Mouse (Mus musculus) testis, adult 2 months (tissue): ENCODE measurements around the gene Gm13539.

Experiments used
- CTCF ChIP-seq: fragments of 200-500 bp; IDR thresholded peaks from 2 replicates; pipeline ENCODE4 v1.5.1; 2012; ENCODE audit warnings: low read depth, mild to moderate bottlenecking, inconsistent platforms, low read length, moderate library complexity; ENCODE audit not compliant: control insufficient read depth, insufficient read depth, insufficient replicate concordance
- POLR2A ChIP-seq: fragments of 200-500 bp; IDR thresholded peaks from 2 replicates; pipeline ENCODE4 v1.6.1; 2012; ENCODE audit warnings: low read depth, mild to moderate bottlenecking, inconsistent platforms, low read length, moderate library complexity; ENCODE audit not compliant: control insufficient read depth

- TF ChIP-seq POLR2A (no peak), CTCF (no peak)
Observed at GRCm38 (mm10) chr2:25781957-25782356, at the start of gene Gm13539.
